Mouse (Mus musculus): ENCODE measurements around the gene Snx9. TPM values are rescaled to one million over a fixed set of nuclear protein-coding genes. Genes with fewer than 3 reads are reported as not detected.

Snx9 gene
- total and polyA plus RNA-seq, 3 experiments: 26.7 to 55.5 (median 46.7) TPM

- Histone ChIP-seq H3K9me3 (replicated peaks) (no peaks in the 10 kb centered on the region), H3K4me3 (ENCODE audit: low read depth, low read length) (no peak overlapping the region), H3K4me1 (ENCODE audit: insufficient read depth, low read depth, low read length) (peaks cover 9% of the 10 kb centered on the region; the same call in 1 of the 2 replicates), H3K27me3 (ENCODE audit: insufficient read depth, low read length) (no peaks in the 10 kb centered on the region), H3K36me3 (replicated peaks) (peaks cover 81% of the 10 kb centered on the region)
- no peak for DNase-seq (ENCODE audit: low spot score)
- no peak for ATAC-seq (ENCODE audit: extremely low read depth, insufficient number of reproducible peaks, low FRiP score, poor library complexity, severe bottlenecking)
- TF ChIP-seq GATA2 (IDR thresholded peaks at IDR 0.05; ENCODE audit: borderline replicate concordance, low read depth, low read length) (no peak), TAL1 (conservative IDR thresholded peaks at IDR 0.05; ENCODE audit: low read depth, low read length) (no peak), CTCF (IDR thresholded peaks at IDR 0.05; ENCODE audit: low read depth, low read length) (no peak), GATA1 (IDR thresholded peaks at IDR 0.05; ENCODE audit: borderline replicate concordance, low read length) (no peak)
These were observed 68.6 kb downstream of the Snx9 start for GRCm38 (mm10) chr17:5909681-5910080.

DNA sequence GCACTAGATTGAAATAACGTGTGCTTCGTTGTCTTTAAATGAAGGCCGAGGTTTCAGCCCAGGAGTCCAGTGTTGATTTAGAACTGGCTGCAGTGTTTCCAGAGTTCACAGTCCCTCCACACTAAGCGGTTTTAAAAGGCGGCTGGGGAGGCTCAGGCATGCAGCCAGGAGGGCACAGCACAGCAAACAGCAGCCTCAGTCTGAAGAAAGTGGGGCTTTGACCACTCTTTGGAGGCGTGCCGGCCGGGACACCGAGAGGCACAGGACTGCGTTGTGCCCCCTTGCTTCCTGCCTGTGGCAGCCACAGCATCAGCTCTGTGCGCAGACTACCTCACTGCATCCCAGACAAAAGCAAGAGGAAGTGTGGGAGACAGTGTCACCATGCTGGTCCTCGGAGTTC is 70.5 kb downstream of the Snx9 start:
- Histone ChIP-seq H3K4me3 (ENCODE audit: low read depth, low read length) (no peak overlapping the region), H3K4me1 (ENCODE audit: insufficient read depth, low read depth, low read length) (no peaks in the 10 kb centered on the region), H3K9me3 (replicated peaks) (no peaks in the 10 kb centered on the region), H3K27me3 (ENCODE audit: insufficient read depth, low read length) (no peaks in the 10 kb centered on the region), H3K36me3 (replicated peaks) (peaks cover 82% of the 10 kb centered on the region)
- no peak for TF ChIP-seq TAL1 (conservative IDR thresholded peaks at IDR 0.05; ENCODE audit: low read depth, low read length)
- no peak for TF ChIP-seq CTCF (IDR thresholded peaks at IDR 0.05; ENCODE audit: low read depth, low read length)
- TF ChIP-seq GATA1 (IDR thresholded peaks at IDR 0.05; ENCODE audit: borderline replicate concordance, low read length): no peak
- TF ChIP-seq POLR2AphosphoS5 (IDR thresholded peaks at IDR 0.05; ENCODE audit: insufficient replicate concordance, low read depth, low read length): no peak
- TF ChIP-seq GATA2 (IDR thresholded peaks at IDR 0.05; ENCODE audit: borderline replicate concordance, low read depth, low read length): no peak
- ATAC-seq (ENCODE audit: extremely low read depth, insufficient number of reproducible peaks, low FRiP score, poor library complexity, severe bottlenecking): no peak
- DNase-seq (ENCODE audit: low spot score): no peak

DNA sequence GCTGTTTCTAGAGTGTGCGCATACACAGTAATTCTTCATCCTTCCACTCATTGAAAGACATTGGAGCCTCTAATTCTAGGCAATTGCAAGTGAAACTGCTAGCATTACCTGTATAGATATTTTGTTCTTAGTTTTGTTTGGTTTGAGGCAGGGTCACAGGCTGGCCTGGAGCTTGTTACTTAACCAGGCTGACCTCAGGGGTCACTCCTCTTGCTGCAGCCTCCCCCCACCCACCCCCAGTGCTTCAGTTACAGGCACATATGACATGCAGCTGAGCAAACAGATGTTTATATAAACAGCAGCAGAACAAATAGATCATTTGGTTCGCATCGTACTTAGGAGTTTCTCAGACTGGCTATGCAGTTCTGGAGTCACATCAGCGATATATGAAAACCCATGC is 71.7 kb downstream of the Snx9 start:
- no peaks in the 10 kb centered on the region for H3K4me1 ChIP-seq (ENCODE audit: insufficient read depth, low read depth, low read length)
- no peak for ATAC-seq (ENCODE audit: extremely low read depth, insufficient number of reproducible peaks, low FRiP score, poor library complexity, severe bottlenecking)
- no peak for DNase-seq (ENCODE audit: low spot score)
- TF ChIP-seq TAL1 (conservative IDR thresholded peaks at IDR 0.05; ENCODE audit: low read depth, low read length) (no peak), GATA2 (IDR thresholded peaks at IDR 0.05; ENCODE audit: borderline replicate concordance, low read depth, low read length) (no peak), CTCF (IDR thresholded peaks at IDR 0.05; ENCODE audit: low read depth, low read length) (no peak), GATA1 (IDR thresholded peaks at IDR 0.05; ENCODE audit: borderline replicate concordance, low read length) (no peak), POLR2AphosphoS5 (IDR thresholded peaks at IDR 0.05; ENCODE audit: insufficient replicate concordance, low read depth, low read length) (no peak)
- H3K9me3 ChIP-seq (replicated peaks): no peaks in the 10 kb centered on the region
- peaks cover 81% of the 10 kb centered on the region for H3K36me3 ChIP-seq (replicated peaks)
- no peaks in the 10 kb centered on the region for H3K27me3 ChIP-seq (ENCODE audit: insufficient read depth, low read length)
- no peak overlapping the region for H3K4me3 ChIP-seq (ENCODE audit: low read depth, low read length)

DNA sequence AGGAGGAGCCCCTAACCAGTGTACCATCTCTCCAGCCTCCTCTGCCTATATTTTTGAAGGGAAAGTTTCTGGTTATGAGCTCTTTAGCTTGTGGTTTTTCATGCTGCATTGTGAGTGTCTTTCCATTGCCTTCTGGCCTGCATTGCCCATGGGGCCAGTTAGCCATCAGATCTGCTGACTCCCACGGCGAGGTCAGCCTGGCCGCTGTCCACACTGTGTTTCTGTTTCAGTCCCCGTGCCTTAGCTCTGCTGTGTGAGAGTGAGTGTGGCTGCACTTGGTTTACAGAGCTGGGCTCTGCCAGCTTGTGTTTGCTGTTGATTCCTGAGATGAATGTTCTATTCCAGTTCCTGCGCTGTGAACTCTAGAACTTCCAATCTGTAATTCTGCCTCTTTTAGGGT is 73.1 kb downstream of the Snx9 start:
- no peaks in the 10 kb centered on the region for H3K27me3 ChIP-seq (ENCODE audit: insufficient read depth, low read length)
- H3K36me3 ChIP-seq (replicated peaks): peaks cover 82% of the 10 kb centered on the region
- no peak for ATAC-seq (ENCODE audit: extremely low read depth, insufficient number of reproducible peaks, low FRiP score, poor library complexity, severe bottlenecking)

DNA sequence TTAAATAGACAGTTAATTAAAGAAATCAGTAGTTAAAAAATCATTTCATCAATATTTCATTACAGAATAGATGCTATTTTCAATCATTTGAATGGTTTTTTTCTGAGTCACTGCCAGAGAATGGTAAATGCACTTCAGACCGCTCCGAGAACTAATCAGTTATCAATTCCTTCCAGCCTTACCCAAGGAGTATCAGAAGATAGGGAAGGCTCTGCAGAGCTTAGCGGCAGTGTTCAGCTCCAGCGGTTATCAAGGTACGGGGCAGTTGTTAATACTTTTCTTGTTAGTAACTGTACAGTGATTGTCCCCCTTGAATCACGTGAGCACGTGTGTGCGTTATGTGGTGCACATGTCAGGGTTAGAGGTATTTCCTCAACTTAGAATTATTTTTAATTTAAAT is 80.8 kb downstream of the Snx9 start:
- peaks cover 90% of the 10 kb centered on the region for H3K36me3 ChIP-seq (replicated peaks)

More for the DNA sequence above, 73.1 kb downstream of the Snx9 start:
- Histone ChIP-seq H3K4me3 (ENCODE audit: low read depth, low read length) (no peak overlapping the region), H3K4me1 (ENCODE audit: insufficient read depth, low read depth, low read length) (no peaks in the 10 kb centered on the region), H3K9me3 (replicated peaks) (no peaks in the 10 kb centered on the region)
- no peak for TF ChIP-seq TAL1 (conservative IDR thresholded peaks at IDR 0.05; ENCODE audit: low read depth, low read length)
- no peak for TF ChIP-seq CTCF (IDR thresholded peaks at IDR 0.05; ENCODE audit: low read depth, low read length)
- no peak for TF ChIP-seq GATA1 (IDR thresholded peaks at IDR 0.05; ENCODE audit: borderline replicate concordance, low read length)
- TF ChIP-seq POLR2AphosphoS5 (IDR thresholded peaks at IDR 0.05; ENCODE audit: insufficient replicate concordance, low read depth, low read length): no peak
- TF ChIP-seq GATA2 (IDR thresholded peaks at IDR 0.05; ENCODE audit: borderline replicate concordance, low read depth, low read length): no peak
- no peak for DNase-seq (ENCODE audit: low spot score)

DNA sequence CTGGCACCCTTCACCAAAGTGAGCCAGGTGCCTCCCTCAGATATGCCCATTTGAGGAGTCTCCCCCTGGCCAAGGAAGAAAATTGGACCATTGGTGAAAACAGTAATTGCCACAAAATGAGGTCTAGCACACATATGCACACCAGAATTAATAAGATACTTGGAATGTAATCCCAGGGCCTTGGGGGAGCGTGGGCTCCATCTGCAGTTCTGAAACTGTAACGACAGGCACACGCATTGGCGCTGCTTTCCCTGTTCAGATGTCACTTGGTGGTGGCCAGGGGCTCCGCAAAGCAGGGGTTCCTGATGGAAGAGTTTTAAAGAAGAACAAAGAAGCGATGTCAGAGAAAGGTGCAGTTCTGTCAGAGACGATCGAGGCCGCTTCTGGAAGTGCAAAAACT is 82.2 kb downstream of the Snx9 start:
- no peaks in the 10 kb centered on the region for H3K27me3 ChIP-seq (ENCODE audit: insufficient read depth, low read length)
- H3K4me3 ChIP-seq (ENCODE audit: low read depth, low read length): no peak overlapping the region
- DNase-seq (ENCODE audit: low spot score) (no peak), ATAC-seq (ENCODE audit: extremely low read depth, insufficient number of reproducible peaks, low FRiP score, poor library complexity, severe bottlenecking) (no peak)
- peaks cover 91% of the 10 kb centered on the region for H3K36me3 ChIP-seq (replicated peaks)
- H3K9me3 ChIP-seq (replicated peaks): no peaks in the 10 kb centered on the region
- peaks cover 9% of the 10 kb centered on the region for H3K4me1 ChIP-seq (ENCODE audit: insufficient read depth, low read depth, low read length)
- TF ChIP-seq TAL1 (conservative IDR thresholded peaks at IDR 0.05; ENCODE audit: low read depth, low read length): no peak
- no peak for TF ChIP-seq GATA1 (IDR thresholded peaks at IDR 0.05; ENCODE audit: borderline replicate concordance, low read length)
- TF ChIP-seq CTCF (IDR thresholded peaks at IDR 0.05; ENCODE audit: low read depth, low read length): no peak
- TF ChIP-seq POLR2AphosphoS5 (IDR thresholded peaks at IDR 0.05; ENCODE audit: insufficient replicate concordance, low read depth, low read length): no peak
- no peak for TF ChIP-seq GATA2 (IDR thresholded peaks at IDR 0.05; ENCODE audit: borderline replicate concordance, low read depth, low read length)

More for the DNA sequence above, 80.8 kb downstream of the Snx9 start:
- Histone ChIP-seq H3K9me3 (replicated peaks) (no peaks in the 10 kb centered on the region), H3K27me3 (ENCODE audit: insufficient read depth, low read length) (no peaks in the 10 kb centered on the region), H3K4me1 (ENCODE audit: insufficient read depth, low read depth, low read length) (peaks cover 9% of the 10 kb centered on the region), H3K4me3 (ENCODE audit: low read depth, low read length) (no peak overlapping the region)
- no peak for TF ChIP-seq POLR2AphosphoS5 (IDR thresholded peaks at IDR 0.05; ENCODE audit: insufficient replicate concordance, low read depth, low read length)
- no peak for TF ChIP-seq CTCF (IDR thresholded peaks at IDR 0.05; ENCODE audit: low read depth, low read length)
- TF ChIP-seq GATA1 (IDR thresholded peaks at IDR 0.05; ENCODE audit: borderline replicate concordance, low read length): no peak
- no peak for TF ChIP-seq GATA2 (IDR thresholded peaks at IDR 0.05; ENCODE audit: borderline replicate concordance, low read depth, low read length)
- TF ChIP-seq TAL1 (conservative IDR thresholded peaks at IDR 0.05; ENCODE audit: low read depth, low read length): no peak
- no peak for DNase-seq (ENCODE audit: low spot score)
- ATAC-seq (ENCODE audit: extremely low read depth, insufficient number of reproducible peaks, low FRiP score, poor library complexity, severe bottlenecking): no peak

Measured in G1E (cell line).